Mouse (Mus musculus) G1E (cell line): ENCODE results near the gene Atmin.

Experiments used
- CTCF ChIP-seq: IDR thresholded peaks from 2 replicates; pipeline ENCODE4 v1.5.1; 2012; ENCODE audit warnings: low read depth, low read length, inconsistent platforms, mixed read lengths
- GATA1 ChIP-seq: IDR thresholded peaks from 2 replicates; pipeline ENCODE4 v1.6.1; 2012; ENCODE audit warnings: borderline replicate concordance, low read length, inconsistent platforms, mixed read lengths
- GATA2 ChIP-seq: IDR thresholded peaks from 2 replicates; pipeline ENCODE4 v1.6.1; 2012; ENCODE audit warnings: low read depth, low read length, inconsistent platforms, borderline replicate concordance
- POLR2AphosphoS5 ChIP-seq: IDR thresholded peaks from 2 replicates; pipeline ENCODE4 v1.6.1; 2012; ENCODE audit warnings: low read depth, low read length, inconsistent platforms; ENCODE audit not compliant: insufficient replicate concordance
- TAL1 ChIP-seq: conservative IDR thresholded peaks from 2 replicates; pipeline ENCODE4 v1.6.1; 2012; ENCODE audit warnings: low read depth, low read length, inconsistent platforms, mixed read lengths

- no peak for TF ChIP-seq CTCF
- no peak for TF ChIP-seq POLR2AphosphoS5
- no peak for TF ChIP-seq GATA1
- no peak for TF ChIP-seq TAL1
- TF ChIP-seq GATA2 = no peak
Measured at GRCm38 (mm10) chr8:116947589-116947988, 4.4 kb downstream of the Atmin start.
